Mouse (Mus musculus) liver, adult 2 months (tissue): ENCODE results near the gene Hopx. TPM values are rescaled to one million over a fixed set of nuclear protein-coding genes. Genes with fewer than 3 reads are reported as not detected.
A peak's percentile ranks its signal among the peaks of the same experiment; 100 is the strongest.

ENCODE experiments used
- DNase-seq: peaks from one replicate; pipeline ENCODE4 v3.0.0-alpha.2; 2011; ENCODE audit warnings: low read depth, low spot score; ENCODE audit errors: extremely low read depth
- H3K27ac ChIP-seq: fragments of 200-500 bp; replicated peaks from 2 replicates; pipeline ENCODE4 v1.5.1; 2012; ENCODE audit warnings: low read depth, mild to moderate bottlenecking, control low read depth, inconsistent platforms, low read length; ENCODE audit not compliant: insufficient read depth
- H3K27me3 ChIP-seq: fragments of 200-500 bp; 2 replicates; pipeline ENCODE4 v1.6.1; 2012; ENCODE audit warnings: mild to moderate bottlenecking, moderate library complexity, low read length, inconsistent platforms; ENCODE audit not compliant: control insufficient read depth, insufficient read depth
- H3K36me3 ChIP-seq: fragments of 200-500 bp; 2 replicates; pipeline ENCODE4 v1.6.1; 2012; ENCODE audit warnings: low read length, inconsistent platforms; ENCODE audit not compliant: control insufficient read depth, insufficient read depth
- H3K4me1 ChIP-seq: fragments of 200-500 bp; 2 replicates; pipeline ENCODE4 v1.6.1; 2011; ENCODE audit warnings: low read length; ENCODE audit not compliant: control insufficient read depth, insufficient read depth
- H3K4me3 ChIP-seq: fragments of 200-500 bp; 2 replicates; pipeline ENCODE4 v1.5.1; 2011; ENCODE audit warnings: low read depth, mild to moderate bottlenecking, control low read depth, low read length, moderate library complexity; ENCODE audit not compliant: insufficient read depth
- H3K79me2 ChIP-seq: fragments of 200-500 bp; 2 replicates; pipeline ENCODE4 v1.6.1; 2012; ENCODE audit warnings: inconsistent platforms, mild to moderate bottlenecking, low read length, moderate library complexity; ENCODE audit not compliant: control insufficient read depth, insufficient read depth
- H3K9ac ChIP-seq: fragments of 200-500 bp; 2 replicates; pipeline ENCODE4 v1.6.1; 2012; ENCODE audit warnings: low read depth, mild to moderate bottlenecking, control low read depth, inconsistent platforms, low read length
- CTCF ChIP-seq: fragments of 200-500 bp; IDR thresholded peaks from 2 replicates; pipeline ENCODE4 v1.5.1; 2011; ENCODE audit warnings: low read depth, low read length, control low read depth
- POLR2A ChIP-seq: fragments of 200-500 bp; IDR thresholded peaks from 2 replicates; pipeline ENCODE4 v1.6.1; 2011; ENCODE audit warnings: low read length, control low read depth; ENCODE audit not compliant: insufficient read depth; ENCODE audit errors: extremely low read depth
- WGBS: fragments of 180-500 bp; shearing (Covaris S2); methylation state at CpG from one replicate; pipeline ENCODE4 v1.1.7; 2018; 5-methylcytosine and 5-hydroxymethylcytosine counted together
- polyA plus RNA-seq: library from polyadenylated mRNA; depleted of rRNA; stranded (reverse); fragments of >200 nt; gene quantifications from 2 replicates; pipeline ENCODE4 v1.2.3, GENCODE M21; 2012
- total RNA-seq: library from RNA; depleted of rRNA; stranded (reverse); fragments of >200 nt; gene quantifications from 2 replicates; pipeline ENCODE4 v1.2.3, GENCODE M21; 2014

Hopx gene
- total and polyA plus RNA-seq, 2 experiments = 77.2 to 84.9 TPM

DNA sequence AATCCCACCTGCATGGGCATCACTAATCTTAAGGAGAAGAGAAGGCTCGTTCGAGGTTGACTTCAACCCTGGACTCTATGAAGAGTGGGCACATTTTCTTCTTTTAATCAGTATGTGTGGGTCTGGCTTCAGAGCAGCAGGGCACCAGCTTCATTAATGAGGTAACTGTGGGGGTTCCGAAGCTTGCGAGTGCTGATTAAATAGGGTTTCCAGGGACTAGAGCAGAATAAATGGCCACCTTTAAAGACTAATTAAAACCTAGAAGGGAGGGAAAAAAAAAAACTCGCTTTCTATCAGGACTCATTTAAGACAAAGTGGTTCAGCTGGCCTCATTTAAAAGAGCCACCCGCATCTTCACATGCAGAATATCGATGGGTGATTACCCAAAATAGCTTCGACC lies 25.0 kb downstream of the Hopx start:
- Histone ChIP-seq H3K27ac (no peak overlapping the region), H3K9ac (no peak overlapping the region), H3K36me3 (peaks cover 23% of the 10 kb centered on the region), H3K4me3 (no peak overlapping the region), H3K79me2 (peaks cover 5% of the 10 kb centered on the region; the same call in 1 of the 2 replicates), H3K27me3 (no peaks in the 10 kb centered on the region), H3K4me1 (peaks cover 7% of the 10 kb centered on the region)
- DNase-seq = no peak
- WGBS = 91% methylated on average over 8 of the region's 8 CpGs
- TF ChIP-seq POLR2A (no peak), CTCF (no peak)

DNA sequence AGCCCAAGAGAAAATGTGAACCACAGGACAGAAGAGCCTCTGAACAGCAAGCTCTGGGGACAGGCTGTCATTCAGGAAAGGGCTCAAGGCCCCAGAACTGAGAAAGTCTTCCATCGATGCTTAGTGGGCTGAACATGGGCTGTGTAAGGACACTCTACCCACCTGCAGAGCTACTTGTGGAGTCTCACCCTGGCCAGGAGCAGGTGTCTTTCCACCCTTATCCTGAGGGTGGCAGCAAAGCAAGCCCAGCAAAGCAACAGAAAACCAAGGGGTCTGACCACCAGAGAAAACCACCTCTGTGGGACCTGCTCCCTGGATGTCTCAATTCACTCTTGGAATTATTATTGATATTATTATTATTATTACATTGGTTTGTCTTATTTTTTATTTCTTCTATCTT lies 25.6 kb downstream of the Hopx start:
- Histone ChIP-seq H3K4me1 (peaks cover 7% of the 10 kb centered on the region), H3K27me3 (no peaks in the 10 kb centered on the region), H3K79me2 (no peaks in the 10 kb centered on the region; the same call in 1 of the 2 replicates), H3K4me3 (no peak overlapping the region), H3K27ac (no peak overlapping the region), H3K9ac (no peak overlapping the region), H3K36me3 (peaks cover 23% of the 10 kb centered on the region)
- no peak for TF ChIP-seq POLR2A
- peak; percentile 78 for TF ChIP-seq CTCF
- WGBS = 49% methylated on average over 1 of the region's 1 CpGs
- DNase-seq = no peak

- no peak overlapping the region for H3K27ac ChIP-seq
Measured at GRCm38 (mm10) chr5:77087122-77087521, 27.8 kb downstream of the Hopx start.

GRCm38 (mm10) chr5:77086541-77086940 lies 28.4 kb downstream of the Hopx start:
- H3K27me3 ChIP-seq = no peaks in the 10 kb centered on the region
- no peaks in the 10 kb centered on the region for H3K4me1 ChIP-seq
- H3K9ac ChIP-seq = no peak overlapping the region
- H3K27ac ChIP-seq = no peak overlapping the region
- H3K4me3 ChIP-seq = no peak overlapping the region
- DNase-seq = no peak
- TF ChIP-seq CTCF (no peak), POLR2A (no peak)
- H3K79me2 ChIP-seq = no peaks in the 10 kb centered on the region
- H3K36me3 ChIP-seq = peaks cover 21% of the 10 kb centered on the region
- WGBS = 81% methylated on average over 7 of the region's 7 CpGs

More at GRCm38 (mm10) chr5:77087122-77087521, 27.8 kb downstream of the Hopx start:
- Histone ChIP-seq H3K4me1 (peaks cover 3% of the 10 kb centered on the region; the same call in 1 of the 2 replicates), H3K36me3 (peaks cover 23% of the 10 kb centered on the region), H3K9ac (no peak overlapping the region), H3K27me3 (no peaks in the 10 kb centered on the region), H3K4me3 (no peak overlapping the region), H3K79me2 (no peaks in the 10 kb centered on the region)
- no peak for TF ChIP-seq POLR2A
- TF ChIP-seq CTCF = no peak
- no peak for DNase-seq
- 81% methylated on average over 3 of the region's 3 CpGs for WGBS

DNA sequence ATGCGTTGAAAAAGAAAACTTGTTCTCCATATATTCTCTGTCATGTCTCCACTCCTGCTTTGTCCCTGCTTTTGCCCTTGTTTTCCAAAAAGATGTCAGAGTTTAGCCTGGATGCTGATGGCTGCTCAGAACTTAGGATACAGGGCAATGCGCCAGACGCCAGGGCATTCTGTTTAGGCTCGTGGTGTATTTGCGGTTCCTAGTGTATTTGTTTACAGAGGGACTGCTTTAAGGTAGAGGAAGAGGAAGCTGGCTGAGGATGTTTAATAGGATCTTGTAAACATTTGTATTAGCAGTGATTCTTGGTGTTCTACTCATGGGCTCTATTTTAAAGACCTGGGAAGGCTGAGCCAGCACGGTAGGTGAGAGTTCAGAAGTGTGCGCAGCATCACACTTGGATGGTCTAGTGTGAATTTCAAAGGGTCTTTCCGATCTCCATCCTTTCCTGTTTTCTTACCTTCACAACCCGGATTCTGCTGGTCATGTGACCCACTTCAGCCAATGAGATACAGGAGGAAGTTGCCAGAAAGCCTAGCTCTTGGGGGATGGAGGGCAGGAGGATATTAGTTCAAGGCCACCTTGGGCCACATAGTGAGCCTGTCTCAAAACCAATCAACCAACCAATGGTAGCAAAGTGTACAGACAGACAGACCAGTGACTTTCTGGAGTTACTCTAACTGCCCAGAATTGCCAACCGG lies 29.0 kb downstream of the Hopx start:
- no peak for DNase-seq
- peaks cover 21% of the 10 kb centered on the region for H3K36me3 ChIP-seq
- no peaks in the 10 kb centered on the region for H3K4me1 ChIP-seq
- WGBS = 67% methylated on average over 10 of the region's 10 CpGs
- H3K79me2 ChIP-seq = no peaks in the 10 kb centered on the region
- H3K4me3 ChIP-seq = no peak overlapping the region
- no peak overlapping the region for H3K27ac ChIP-seq
- H3K27me3 ChIP-seq = no peaks in the 10 kb centered on the region
- TF ChIP-seq CTCF (no peak), POLR2A (no peak)
- no peak overlapping the region for H3K9ac ChIP-seq

DNA sequence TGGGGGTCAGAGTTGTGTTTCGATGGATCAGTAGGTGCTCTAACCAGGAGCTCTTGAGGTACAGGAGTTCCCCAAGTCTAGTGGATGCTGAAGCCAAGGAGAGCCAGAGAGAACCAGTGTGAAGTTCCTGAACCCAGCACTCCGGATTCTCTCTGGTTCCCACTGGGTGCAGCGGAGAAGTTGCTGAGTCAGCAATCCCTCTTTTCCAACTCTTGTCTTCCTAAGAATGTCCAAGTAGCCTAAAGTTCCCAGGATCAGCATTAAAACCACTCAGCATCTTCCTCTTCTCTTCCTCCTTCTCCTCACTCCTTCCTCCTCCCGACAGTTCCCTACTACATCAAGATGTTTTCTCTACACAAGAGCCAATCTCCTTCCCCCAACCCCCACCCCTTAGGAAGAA lies 30.5 kb downstream of the Hopx start:
- Histone ChIP-seq H3K27me3 (no peaks in the 10 kb centered on the region), H3K27ac (no peak overlapping the region), H3K4me1 (no peaks in the 10 kb centered on the region), H3K79me2 (no peaks in the 10 kb centered on the region), H3K9ac (no peak overlapping the region), H3K4me3 (no peak overlapping the region), H3K36me3 (peaks cover 17% of the 10 kb centered on the region)
- TF ChIP-seq POLR2A = no peak
- TF ChIP-seq CTCF = no peak
- WGBS = 95% methylated on average over 4 of the region's 4 CpGs
- DNase-seq = no peak
